Mouse (Mus musculus) kidney, postnatal 0 days (tissue): ENCODE data around the gene Glyctk. TPM values are rescaled to one million over a fixed set of nuclear protein-coding genes. Genes with fewer than 3 reads are reported as not detected.

Experiments used
- ATAC-seq: fragments of 200-750 bp; cut with Nextera tagmentation; replicated peaks from 2 replicates; pipeline ENCODE4 v1.8.0; 2017; ENCODE audit warnings: low read depth, moderate number of reproducible peaks, moderate TSS enrichment, moderate library complexity; ENCODE audit not compliant: low FRiP score
- DNase-seq: peaks from one replicate; pipeline ENCODE4 v3.0.0-alpha.2; 2016; ENCODE audit warnings: low spot score
- H3K27ac ChIP-seq: fragments of 300-500 bp; sonication (generic); 2 replicates; pipeline ENCODE4 v1.5.1; 2014; ENCODE audit warnings: mild to moderate bottlenecking
- H3K27me3 ChIP-seq: fragments of 300-500 bp; sonication (generic); 2 replicates; pipeline ENCODE4 v1.6.1; 2014; ENCODE audit warnings: low read length, mixed read lengths; ENCODE audit not compliant: insufficient read depth
- H3K36me3 ChIP-seq: fragments of 300-500 bp; sonication (generic); 2 replicates; pipeline ENCODE4 v1.6.1; 2014; ENCODE audit warnings: low read length, mixed read lengths; ENCODE audit not compliant: insufficient read depth
- H3K4me1 ChIP-seq: fragments of 300-500 bp; sonication (generic); replicated peaks from 2 replicates; pipeline ENCODE4 v1.6.1; 2014; ENCODE audit warnings: antibody characterized with exemption, low read length, mixed read lengths; ENCODE audit not compliant: insufficient read depth
- H3K4me2 ChIP-seq: fragments of 300-500 bp; sonication (generic); 2 replicates; pipeline ENCODE4 v1.6.1; 2014; ENCODE audit warnings: mild to moderate bottlenecking, low read length, moderate library complexity, mixed read lengths
- H3K4me3 ChIP-seq: fragments of 300-500 bp; sonication (generic); replicated peaks from 2 replicates; pipeline ENCODE4 v1.5.1; 2014; ENCODE audit warnings: low read depth, low read length
- H3K9ac ChIP-seq: fragments of 300-500 bp; sonication (generic); 2 replicates; pipeline ENCODE4 v1.6.1; 2014; ENCODE audit warnings: low read depth, low read length
- H3K9me3 ChIP-seq: fragments of 300-500 bp; sonication (generic); replicated peaks from 2 replicates; pipeline ENCODE4 v1.6.1; 2016; ENCODE audit warnings: low read length, inconsistent platforms, mixed read lengths
- CTCF ChIP-seq: IDR thresholded peaks from 2 replicates; pipeline ENCODE4 v1.5.1; 2016; ENCODE audit warnings: antibody characterized with exemption, low read depth, mild to moderate bottlenecking, moderate library complexity
- WGBS: fragments of 180-500 bp; shearing (Covaris S2); extraction: QIAGEN DNeasy Blood & Tissue Kit; methylation state at CpG from one replicate; pipeline ENCODE4 v1.1.7; 2014; 5-methylcytosine and 5-hydroxymethylcytosine counted together
- polyA plus RNA-seq: library from polyadenylated mRNA; unstranded; fragments of >200 nt; fragmentation: Nextera tagmentation; extraction: Ambion mirVana; gene quantifications from 2 replicates; pipeline ENCODE4 v1.2.1, GENCODE M21; 2015

Glyctk gene
- polyA plus RNA-seq, 1 experiment from 2014 or later: 11.5 TPM

- no peak overlapping the region for H3K27ac ChIP-seq
- TF ChIP-seq CTCF: no peak
- whole genome bisulfite sequencing: 85% methylated on average over 8 of the region's 8 CpGs
Observed at GRCm38 (mm10) chr9:106193930-106194807, 36.2 kb upstream of the Glyctk start.

GRCm38 (mm10) chr9:106192998-106193397 is 35.1 kb upstream of the Glyctk start:
- WGBS: 81% methylated on average over 1 of the region's 1 CpGs
- no peak for DNase-seq
- Histone ChIP-seq H3K27ac (no peak overlapping the region), H3K4me3 (no peak overlapping the region), H3K27me3 (no peaks in the 10 kb centered on the region), H3K4me1 (no peaks in the 10 kb centered on the region), H3K9me3 (no peaks in the 10 kb centered on the region), H3K9ac (no peak overlapping the region), H3K4me2 (no peak overlapping the region), H3K36me3 (peaks cover 39% of the 10 kb centered on the region)
- TF ChIP-seq CTCF: no peak
- no peak for ATAC-seq

More at GRCm38 (mm10) chr9:106193930-106194807, 36.2 kb upstream of the Glyctk start:
- Histone ChIP-seq H3K9me3 (no peaks in the 10 kb centered on the region), H3K4me2 (no peak overlapping the region), H3K27me3 (no peaks in the 10 kb centered on the region), H3K9ac (no peak overlapping the region), H3K4me3 (no peak overlapping the region), H3K36me3 (peaks cover 28% of the 10 kb centered on the region), H3K4me1 (peaks cover 8% of the 10 kb centered on the region)
- DNase-seq (no peak), ATAC-seq (no peak)

- no peak overlapping the region for H3K4me3 ChIP-seq
- ATAC-seq: no peak
- H3K4me2 ChIP-seq: no peak overlapping the region
- no peak for DNase-seq
- peaks cover 49% of the 10 kb centered on the region for H3K36me3 ChIP-seq
- no peak for TF ChIP-seq CTCF
- no peak overlapping the region for H3K9ac ChIP-seq
- H3K27ac ChIP-seq: no peak overlapping the region
- H3K9me3 ChIP-seq: no peaks in the 10 kb centered on the region
- 81% methylated on average over 8 of the region's 8 CpGs for WGBS
- H3K4me1 ChIP-seq: no peaks in the 10 kb centered on the region
- H3K27me3 ChIP-seq: no peaks in the 10 kb centered on the region
Observed at GRCm38 (mm10) chr9:106192024-106192423, 34.1 kb upstream of the Glyctk start.

- ATAC-seq (no peak), DNase-seq (no peak)
- H3K4me3 ChIP-seq: no peak overlapping the region
- no peaks in the 10 kb centered on the region for H3K27me3 ChIP-seq
- H3K9ac ChIP-seq: no peak overlapping the region
- no peak overlapping the region for H3K27ac ChIP-seq
- no peak for TF ChIP-seq CTCF
- H3K4me1 ChIP-seq: no peaks in the 10 kb centered on the region
- no peak overlapping the region for H3K4me2 ChIP-seq
- H3K9me3 ChIP-seq: no peaks in the 10 kb centered on the region
- WGBS: 96% methylated on average over 1 of the region's 1 CpGs
- H3K36me3 ChIP-seq: peaks cover 55% of the 10 kb centered on the region
Observed at GRCm38 (mm10) chr9:106191355-106191754, 33.4 kb upstream of the Glyctk start.

- no peak overlapping the region for H3K4me3 ChIP-seq
- no peak for TF ChIP-seq CTCF
- no peak for ATAC-seq
- no peak overlapping the region for H3K27ac ChIP-seq
- H3K4me1 ChIP-seq: no peaks in the 10 kb centered on the region
- no peak for DNase-seq
- H3K27me3 ChIP-seq: no peaks in the 10 kb centered on the region
- WGBS: 78% methylated on average over 5 of the region's 5 CpGs
- H3K36me3 ChIP-seq: peaks cover 84% of the 10 kb centered on the region
- no peak overlapping the region for H3K9ac ChIP-seq
- no peak overlapping the region for H3K4me2 ChIP-seq
- H3K9me3 ChIP-seq: no peaks in the 10 kb centered on the region
Observed at GRCm38 (mm10) chr9:106183996-106184395, 26.1 kb upstream of the Glyctk start.

GRCm38 (mm10) chr9:106182146-106182545 is 24.2 kb upstream of the Glyctk start:
- H3K4me3 ChIP-seq: no peak overlapping the region
- 89% methylated on average over 4 of the region's 4 CpGs for WGBS
- ATAC-seq: no peak

More at GRCm38 (mm10) chr9:106182146-106182545, 24.2 kb upstream of the Glyctk start:
- no peak overlapping the region for H3K27ac ChIP-seq
- TF ChIP-seq CTCF: no peak
- H3K4me1 ChIP-seq: no peaks in the 10 kb centered on the region
- H3K9ac ChIP-seq: no peak overlapping the region
- peaks cover 74% of the 10 kb centered on the region for H3K36me3 ChIP-seq
- H3K9me3 ChIP-seq: no peaks in the 10 kb centered on the region
- no peaks in the 10 kb centered on the region for H3K27me3 ChIP-seq
- DNase-seq: no peak
- H3K4me2 ChIP-seq: no peak overlapping the region
